ENCODE assay signal across 9 mouse cellular contexts in the genomic region with DNA sequence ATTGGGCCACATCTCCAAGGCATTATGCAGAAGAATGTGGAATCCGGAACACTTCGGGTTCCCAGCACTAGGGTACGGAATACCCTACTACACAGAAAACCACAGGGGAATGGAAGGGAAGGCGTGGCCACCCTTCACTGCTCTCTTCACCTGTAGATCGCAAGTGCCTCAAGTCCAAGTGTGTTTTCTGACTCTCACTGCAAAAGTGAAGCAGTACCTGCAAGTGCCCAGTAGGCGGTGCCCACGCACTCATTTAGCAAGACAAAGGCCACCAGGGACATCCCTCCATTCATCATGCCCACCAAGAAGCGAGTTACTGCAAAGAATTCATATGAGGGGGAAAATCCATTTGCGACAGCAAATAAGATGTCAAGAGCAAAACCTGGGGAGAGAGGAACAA. TPM values are rescaled to one million over a fixed set of nuclear protein-coding genes. Genes with fewer than 3 reads are reported as not detected.
A peak's percentile ranks its signal among the peaks of the same experiment; 100 is the strongest.
DNase-seq lines count a peak whose midpoint lies in the region; ATAC-seq lines count a peak whose summit lies in the region.
"Had no signal": no experiment of that assay in that cellular context is flagged by ENCODE, and none has a peak within 500 bp of the region (broad histone marks: within the 10 kb centered on the region; RNA-seq: fewer than 3 reads in every experiment).

No protein-coding gene starts in this region.

- ATAC-seq in forebrain, embryonic 13.5 days: peak; percentile 63
- peak; percentile 57; the same call in 1 of the 2 replicates for ATAC-seq in hindbrain, embryonic 11.5 days (ENCODE audit: low FRiP score)
- no peak for ATAC-seq in erythroblast, adult 5-6 weeks (replicated peaks; ENCODE audit: low FRiP score, poor library complexity, severe bottlenecking)

- H3K9me3 ChIP-seq in forebrain, embryonic 13.5 days (replicated peaks): no peaks in the 10 kb centered on the region
- H3K9me3 ChIP-seq in hindbrain, embryonic 11.5 days (ENCODE audit: control insufficient read depth, low read length): no peaks in the 10 kb centered on the region
- H3K9me3 ChIP-seq: midbrain, embryonic 12.5 days had no signal

- peak; percentile 87 for DNase-seq in NIH3T3 (ENCODE audit: low read depth)
- peak; percentile 68 for DNase-seq in c-Kit-positive CD71-negative TER-119-negative erythroid progenitor cells, embryonic 14.5 days (ENCODE audit: low read depth)
- DNase-seq in hindbrain, embryonic 11.5 days (ENCODE audit: low spot score): peak; percentile 88
- peak; percentile 48 to 56 for DNase-seq in layer of hippocampus, postnatal 36 days
- peak; percentile 92 for DNase-seq in mesoderm, embryonic 11.5 days (ENCODE audit: low read depth, low spot score)
- peak; percentile 56 to 66 for DNase-seq in right cerebral cortex, postnatal 36 days (ENCODE audit: low spot score in 2 of 2)

- no peak overlapping the region for H3K9ac ChIP-seq in forebrain, embryonic 13.5 days
- no peak overlapping the region for H3K9ac ChIP-seq in hindbrain, embryonic 11.5 days (ENCODE audit: low read depth, low read length)
- H3K9ac ChIP-seq: midbrain, embryonic 12.5 days had no signal

- H3K4me2 ChIP-seq in forebrain, embryonic 13.5 days: no peak overlapping the region
- H3K4me2 ChIP-seq in hindbrain, embryonic 11.5 days (replicated peaks; ENCODE audit: low read depth, low read length): no peak overlapping the region
- H3K4me2 ChIP-seq: midbrain, embryonic 12.5 days had no signal

- H3K4me1 ChIP-seq in forebrain, embryonic 13.5 days: peaks cover 1% of the 10 kb centered on the region
- no peaks in the 10 kb centered on the region for H3K4me1 ChIP-seq in hindbrain, embryonic 11.5 days (replicated peaks; ENCODE audit: control insufficient read depth, insufficient read depth, low read length)
- H3K4me1 ChIP-seq: midbrain, embryonic 12.5 days had no signal

- no peaks in the 10 kb centered on the region for H3K36me3 ChIP-seq in forebrain, embryonic 13.5 days (ENCODE audit: poor library complexity, severe bottlenecking)
- no peaks in the 10 kb centered on the region for H3K36me3 ChIP-seq in hindbrain, embryonic 11.5 days (ENCODE audit: control insufficient read depth, insufficient read depth, low read length)
- H3K36me3 ChIP-seq: midbrain, embryonic 12.5 days had no signal

- WGBS in forebrain, embryonic 13.5 days: 24% methylated on average over 9 of the region's 9 CpGs
- 27% methylated on average over 9 of the region's 9 CpGs for WGBS in hindbrain, embryonic 11.5 days

- H3K27me3 ChIP-seq in forebrain, embryonic 13.5 days: no peaks in the 10 kb centered on the region
- no peaks in the 10 kb centered on the region for H3K27me3 ChIP-seq in hindbrain, embryonic 11.5 days (ENCODE audit: control insufficient read depth, insufficient read depth, low read length)
- H3K27me3 ChIP-seq: midbrain, embryonic 12.5 days had no signal

- H3K27ac ChIP-seq in forebrain, embryonic 13.5 days: no peak overlapping the region
- H3K27ac ChIP-seq in hindbrain, embryonic 11.5 days (ENCODE audit: low read depth, low read length): no peak overlapping the region

- no peak overlapping the region for H3K4me3 ChIP-seq in forebrain, embryonic 13.5 days
- H3K4me3 ChIP-seq in hindbrain, embryonic 11.5 days (ENCODE audit: low read depth, low read length): no peak overlapping the region
- H3K4me3 ChIP-seq: midbrain, embryonic 12.5 days had no signal

RNA-seq across cellular contexts. Expression of gene Slc22a15, which starts 27.4 kb away (rescaled TPM):
- 4.8 and 5.5 TPM in 2 replicates for polyA plus RNA-seq in forebrain, embryonic 13.5 days (2015; fragmentation: Nextera tagmentation; extraction: Ambion mirVana)
- 8.4 and 10.1 TPM in 2 replicates for polyA plus RNA-seq in hindbrain, embryonic 11.5 days (2014; fragmentation: Nextera tagmentation; extraction: Ambion mirVana)
- 10 to 100 TPM in 1 of 2 experiments, 1 to 10 TPM in 1; 8.1 to 10.0 TPM for total RNA-seq in layer of hippocampus, postnatal 36 days (2021)
- 4.6 and 5.6 TPM in 2 replicates for total RNA-seq in erythroblast, adult 5-6 weeks (2015; ENCODE audit: low replicate concordance)
- 2.5 and 5.7 TPM in 2 replicates for total RNA-seq in erythroblast, adult 5-6 weeks (2017; ENCODE audit: low replicate concordance)

RNA-seq across cellular contexts. Expression of gene Mab21l3, which starts 48.1 kb away (rescaled TPM):
- polyA plus RNA-seq in forebrain, embryonic 13.5 days (2015; fragmentation: Nextera tagmentation; extraction: Ambion mirVana): 0.50 and 0.54 TPM in 2 replicates
- polyA plus RNA-seq in hindbrain, embryonic 11.5 days (2014; fragmentation: Nextera tagmentation; extraction: Ambion mirVana): 0.31 and 0.59 TPM in 2 replicates
- total RNA-seq in layer of hippocampus, postnatal 36 days (2021): under 1 TPM in 1 of 2 experiments, not detected in 1; 0.13 TPM
- not detected in 2 replicates for total RNA-seq in erythroblast, adult 5-6 weeks (2015; ENCODE audit: low replicate concordance)
- not detected in 2 replicates for total RNA-seq in erythroblast, adult 5-6 weeks (2017; ENCODE audit: low replicate concordance)
